Mouse (Mus musculus): ENCODE results near the gene Taok3. TPM values are rescaled to one million over a fixed set of nuclear protein-coding genes. Genes with fewer than 3 reads are reported as not detected.

Taok3 gene
- total and polyA plus RNA-seq, 3 experiments, result 8.3 to 35.0 (median 17.4) TPM

GRCm38 (mm10) chr5:117198390-117198789, 78.5 kb downstream of the Taok3 start:
- no peak for DNase-seq (ENCODE audit: extremely low read depth)
- in situ Hi-C loops (cut with MboI; ENCODE audit: low pct_ligation_motif_present, low pct_unique_long_range_greater_than_20kb, low sequenced_read_pairs) (no loop called here), dilution Hi-C loops (cut with MboI; ENCODE audit: extremely low pct_ligation_motif_present, extremely low pct_unique_long_range_greater_than_20kb, low sequenced_read_pairs) (no loop called here)
- H3K4me3 ChIP-seq (replicated peaks in 1 of 3; ENCODE audit: low read depth in 2 of 3, low read length in 2 of 3, poor library complexity in 1 of 3), result no peak overlapping the region
- no peak overlapping the region for H3K4me2 ChIP-seq (ENCODE audit: insufficient read depth, low read depth, poor library complexity, severe bottlenecking)
- H3K79me2 ChIP-seq (replicated peaks; ENCODE audit: control insufficient read depth, extremely low read depth, insufficient read depth, poor library complexity, severe bottlenecking), result peaks cover 3% of the 10 kb centered on the region; the same call in 1 of the 2 replicates
- no peaks in the 10 kb centered on the region for H3K27me3 ChIP-seq (replicated peaks)
- peaks cover 10% of the 10 kb centered on the region for H3K9me3 ChIP-seq (replicated peaks; ENCODE audit: low read length)
- H3K27ac ChIP-seq (ENCODE audit: insufficient read depth, low read depth), result no peak overlapping the region
- peaks cover 77 to 97% of the 10 kb centered on the region in 2 experiments for H3K36me3 ChIP-seq (replicated peaks in 1 of 2; ENCODE audit: control insufficient read depth in 1 of 2, insufficient read depth in 1 of 2, low read length in 1 of 2)
- H3K9ac ChIP-seq (ENCODE audit: insufficient read depth, low read depth), result no peak overlapping the region
- H3K4me1 ChIP-seq (ENCODE audit: control insufficient read depth in 1 of 2, insufficient read depth in 2 of 2), result no peaks in the 10 kb centered on the region
- peak in 1 of 2 experiments; percentile 20; a peak in 1 of 4 replicates for TF ChIP-seq CTCF (conservative IDR thresholded peaks at IDR 0.05 in 1 of 2, IDR thresholded peaks at IDR 0.05 in 1 of 2; ENCODE audit: low read depth in 2 of 2, low read length in 2 of 2)
- no peak for TF ChIP-seq MYC (IDR thresholded peaks at IDR 0.05; ENCODE audit: low read depth, low read length)
- no peak for TF ChIP-seq CHD2 (IDR thresholded peaks at IDR 0.05; ENCODE audit: low read length)

DNA sequence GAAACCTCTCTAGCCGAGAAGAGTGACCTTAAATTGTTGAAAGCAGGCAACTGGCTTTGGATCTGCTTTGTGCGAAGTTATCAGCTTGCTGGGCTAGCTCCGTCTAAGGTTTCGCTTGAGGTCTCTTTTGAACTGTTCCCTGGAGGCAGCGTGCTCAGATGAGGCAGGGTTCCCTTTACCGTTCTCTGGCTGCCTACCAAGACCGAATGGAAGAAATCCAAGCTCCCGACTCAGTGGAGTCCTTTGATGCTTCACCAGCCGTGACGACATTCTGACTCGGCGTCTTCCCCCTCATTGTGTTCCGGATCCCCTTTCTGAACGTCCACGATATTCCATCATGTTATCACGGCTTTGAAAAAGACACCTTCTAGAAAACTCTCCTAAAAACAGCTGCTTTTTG, 87.4 kb downstream of the Taok3 start:
- DNase-seq (ENCODE audit: extremely low read depth), result no peak
- in situ Hi-C loops (cut with MboI; ENCODE audit: low pct_ligation_motif_present, low pct_unique_long_range_greater_than_20kb, low sequenced_read_pairs), result no loop called here
- peaks cover 87 to 99% of the 10 kb centered on the region in 2 experiments for H3K36me3 ChIP-seq (replicated peaks in 1 of 2; ENCODE audit: control insufficient read depth in 1 of 2, insufficient read depth in 1 of 2, low read length in 1 of 2)

GRCm38 (mm10) chr5:117214016-117214415, 94.1 kb downstream of the Taok3 start:
- no peak overlapping the region for H3K4me3 ChIP-seq (replicated peaks in 1 of 3; ENCODE audit: low read depth in 2 of 3, low read length in 2 of 3, poor library complexity in 1 of 3)
- H3K4me1 ChIP-seq (ENCODE audit: control insufficient read depth in 1 of 2, insufficient read depth in 2 of 2), result no peaks in the 10 kb centered on the region
- H3K36me3 ChIP-seq (replicated peaks in 1 of 2; ENCODE audit: control insufficient read depth in 1 of 2, insufficient read depth in 1 of 2, low read length in 1 of 2), result peaks cover 73 to 94% of the 10 kb centered on the region in 2 experiments
- dilution Hi-C loops (cut with MboI; ENCODE audit: extremely low pct_ligation_motif_present, extremely low pct_unique_long_range_greater_than_20kb, low sequenced_read_pairs), result no loop called here
- TF ChIP-seq PAX5 (IDR thresholded peaks at IDR 0.05; ENCODE audit: low read length) (no peak), KAT2A (IDR thresholded peaks at IDR 0.05; ENCODE audit: insufficient replicate concordance, low read length) (no peak), E2F4 (IDR thresholded peaks at IDR 0.05; ENCODE audit: insufficient replicate concordance, low read depth, low read length) (no peak), ZC3H11A (IDR thresholded peaks at IDR 0.05; ENCODE audit: low read depth, low read length) (no peak), POLR2A (IDR thresholded peaks at IDR 0.05; ENCODE audit: low read depth, low read length) (no peak), IRF4 (IDR thresholded peaks at IDR 0.05; ENCODE audit: low read depth, low read length) (no peak), MYC (IDR thresholded peaks at IDR 0.05; ENCODE audit: low read depth, low read length) (no peak), GABPA (IDR thresholded peaks at IDR 0.05; ENCODE audit: insufficient replicate concordance, low read depth, low read length) (no peak), USF1 (IDR thresholded peaks at IDR 0.05; ENCODE audit: low read depth, low read length) (no peak), CHD2 (IDR thresholded peaks at IDR 0.05; ENCODE audit: low read length) (no peak), JUN (IDR thresholded peaks at IDR 0.05; ENCODE audit: insufficient read depth, low read depth, low read length) (no peak), JUND (conservative IDR thresholded peaks at IDR 0.05; ENCODE audit: low read depth, low read length) (no peak), MAZ (IDR thresholded peaks at IDR 0.05; ENCODE audit: low read depth, low read length) (no peak), TCF12 (IDR thresholded peaks at IDR 0.05; ENCODE audit: low read depth, low read length) (no peak), MEF2A (IDR thresholded peaks at IDR 0.05; ENCODE audit: borderline replicate concordance, low read depth, low read length) (no peak), RAD21 (IDR thresholded peaks at IDR 0.05; ENCODE audit: low read depth, low read length) (no peak), NELFE (IDR thresholded peaks at IDR 0.05; ENCODE audit: low read depth, low read length) (no peak), SMC3 (IDR thresholded peaks at IDR 0.05; ENCODE audit: low read depth, low read length) (no peak)
- H3K4me2 ChIP-seq (ENCODE audit: insufficient read depth, low read depth, poor library complexity, severe bottlenecking), result no peak overlapping the region
- no peak overlapping the region for H3K9ac ChIP-seq (ENCODE audit: insufficient read depth, low read depth)
- peaks cover under 1% of the 10 kb centered on the region for H3K9me3 ChIP-seq (replicated peaks; ENCODE audit: low read length)
- H3K27me3 ChIP-seq (replicated peaks), result no peaks in the 10 kb centered on the region
- no peaks in the 10 kb centered on the region for H3K79me2 ChIP-seq (replicated peaks; ENCODE audit: control insufficient read depth, extremely low read depth, insufficient read depth, poor library complexity, severe bottlenecking)
- H3K27ac ChIP-seq (ENCODE audit: insufficient read depth, low read depth), result no peak overlapping the region
- DNase-seq (ENCODE audit: extremely low read depth), result no peak
- in situ Hi-C loops (cut with MboI; ENCODE audit: low pct_ligation_motif_present, low pct_unique_long_range_greater_than_20kb, low sequenced_read_pairs), result no loop called here

More for the DNA sequence above, 87.4 kb downstream of the Taok3 start:
- no peaks in the 10 kb centered on the region for H3K79me2 ChIP-seq (replicated peaks; ENCODE audit: control insufficient read depth, extremely low read depth, insufficient read depth, poor library complexity, severe bottlenecking)
- peaks cover 8% of the 10 kb centered on the region for H3K9me3 ChIP-seq (replicated peaks; ENCODE audit: low read length)
- dilution Hi-C loops (cut with MboI; ENCODE audit: extremely low pct_ligation_motif_present, extremely low pct_unique_long_range_greater_than_20kb, low sequenced_read_pairs), result no loop called here
- no peaks in the 10 kb centered on the region for H3K27me3 ChIP-seq (replicated peaks)
- no peak overlapping the region for H3K4me3 ChIP-seq (replicated peaks in 1 of 3; ENCODE audit: low read depth in 2 of 3, low read length in 2 of 3, poor library complexity in 1 of 3)
- no peaks in the 10 kb centered on the region for H3K4me1 ChIP-seq (ENCODE audit: control insufficient read depth in 1 of 2, insufficient read depth in 2 of 2)
- H3K27ac ChIP-seq (ENCODE audit: insufficient read depth, low read depth), result no peak overlapping the region
- no peak overlapping the region for H3K9ac ChIP-seq (ENCODE audit: insufficient read depth, low read depth)
- TF ChIP-seq HCFC1 (IDR thresholded peaks at IDR 0.05; ENCODE audit: low read depth, low read length) (no peak), MXI1 (IDR thresholded peaks at IDR 0.05; ENCODE audit: low read depth, low read length) (no peak), CTCF (conservative IDR thresholded peaks at IDR 0.05 in 1 of 2, IDR thresholded peaks at IDR 0.05 in 1 of 2; ENCODE audit: low read depth in 2 of 2, low read length in 2 of 2) (no peak), NRF1 (IDR thresholded peaks at IDR 0.05; ENCODE audit: low read depth, low read length) (no peak), NELFE (IDR thresholded peaks at IDR 0.05; ENCODE audit: low read depth, low read length) (no peak), PAX5 (IDR thresholded peaks at IDR 0.05; ENCODE audit: low read length) (no peak), BHLHE40 (IDR thresholded peaks at IDR 0.05; ENCODE audit: low read depth, low read length) (no peak), EP300 (IDR thresholded peaks at IDR 0.05; ENCODE audit: low read length) (no peak), MAFK (IDR thresholded peaks at IDR 0.05; ENCODE audit: insufficient replicate concordance, low read length) (no peak), ZMIZ1 (IDR thresholded peaks at IDR 0.05; ENCODE audit: low read depth, low read length) (no peak), JUND (conservative IDR thresholded peaks at IDR 0.05; ENCODE audit: low read depth, low read length) (no peak), UBTF (IDR thresholded peaks at IDR 0.05; ENCODE audit: low read depth, low read length) (no peak), E2F4 (IDR thresholded peaks at IDR 0.05; ENCODE audit: insufficient replicate concordance, low read depth, low read length) (no peak), USF2 (conservative IDR thresholded peaks at IDR 0.05; ENCODE audit: low read depth, low read length) (no peak)
- no peak overlapping the region for H3K4me2 ChIP-seq (ENCODE audit: insufficient read depth, low read depth, poor library complexity, severe bottlenecking)
